Mouse (Mus musculus): ENCODE measurements around the gene Gm21746. TPM values are rescaled to one million over a fixed set of nuclear protein-coding genes. Genes with fewer than 3 reads are reported as not detected.
"Not testable (repeated sequence)": the region's sequence is repeated elsewhere in the genome, so short reads cannot be mapped to it uniquely, and the experiment has no call there.

Gene Gm21746
- not detected in 2 replicates for polyA plus RNA-seq (2014; fragmentation: Nextera tagmentation; extraction: Ambion mirVana)

- H3K4me2 ChIP-seq (ENCODE audit: low read length); H3K4me3 ChIP-seq (ENCODE audit: low read depth, low read length); H3K4me1 ChIP-seq (ENCODE audit: control insufficient read depth, insufficient read depth, low read length); H3K27me3 ChIP-seq (replicated peaks; ENCODE audit: control insufficient read depth, insufficient read depth, low read length); H3K9ac ChIP-seq (ENCODE audit: low read length); H3K27ac ChIP-seq (ENCODE audit: low read depth, low read length); H3K36me3 ChIP-seq (ENCODE audit: control insufficient read depth, insufficient read depth, low read length); ATAC-seq; DNase-seq (ENCODE audit: low spot score); H3K9me3 ChIP-seq (replicated peaks; ENCODE audit: control insufficient read depth, low read length): not testable (repeated sequence)
- WGBS: 20% methylated on average over 1 of the region's 3 CpGs
Measured at GRCm38 (mm10) chrY:6237895-6238294, at the start of gene Gm21746. Gene Gm21746 (minus strand): TSS chrY:6237995.

GRCm38 (mm10) chrY:6266798-6267197 is 29.0 kb upstream of the Gm21746 start, which contains the start of gene Gm20873:
Gene Gm20873 (plus strand): TSS chrY:6267098.
- H3K36me3 ChIP-seq (ENCODE audit: control insufficient read depth, insufficient read depth, low read length); H3K9me3 ChIP-seq (replicated peaks; ENCODE audit: control insufficient read depth, low read length); H3K4me1 ChIP-seq (ENCODE audit: control insufficient read depth, insufficient read depth, low read length); H3K27ac ChIP-seq (ENCODE audit: low read depth, low read length); H3K4me3 ChIP-seq (ENCODE audit: low read depth, low read length); H3K27me3 ChIP-seq (replicated peaks; ENCODE audit: control insufficient read depth, insufficient read depth, low read length); ATAC-seq; DNase-seq (ENCODE audit: low spot score); H3K4me2 ChIP-seq (ENCODE audit: low read length); H3K9ac ChIP-seq (ENCODE audit: low read length): not testable (repeated sequence)

Other genes starting within 250 kb of the Gm21746 start
- not detected in 2 replicates for gene Gm20873, start 29.1 kb upstream of the Gm21746 start, polyA plus RNA-seq (2014; fragmentation: Nextera tagmentation; extraction: Ambion mirVana)

Measured in forebrain, embryonic 14.5 days (tissue).